Mouse (Mus musculus) liver, embryonic 12.5 days (tissue): ENCODE data around the gene Slc39a1. TPM values are rescaled to one million over a fixed set of nuclear protein-coding genes. Genes with fewer than 3 reads are reported as not detected.
A peak's percentile ranks its signal among the peaks of the same experiment; 100 is the strongest.

Experiments used
- ATAC-seq: fragments of 200-750 bp; cut with Nextera tagmentation; 2 replicates; pipeline ENCODE4 v1.8.0; 2017; ENCODE audit warnings: moderate number of reproducible peaks, mild to moderate bottlenecking, moderate library complexity
- H3K27ac ChIP-seq: fragments of 300-500 bp; sonication (generic); 2 replicates; pipeline ENCODE4 v1.5.1; 2016; ENCODE audit warnings: mild to moderate bottlenecking
- H3K27me3 ChIP-seq: fragments of 300-500 bp; sonication (generic); replicated peaks from 2 replicates; pipeline ENCODE4 v1.6.1; 2016; ENCODE audit warnings: mild to moderate bottlenecking, moderate library complexity
- H3K36me3 ChIP-seq: fragments of 300-500 bp; sonication (generic); 2 replicates; pipeline ENCODE4 v1.6.1; 2016; ENCODE audit warnings: mild to moderate bottlenecking, moderate library complexity
- H3K4me1 ChIP-seq: fragments of 300-500 bp; sonication (generic); 2 replicates; pipeline ENCODE4 v1.6.1; 2016
- H3K4me2 ChIP-seq: fragments of 300-500 bp; sonication (generic); 2 replicates; pipeline ENCODE4 v1.6.1; 2016; ENCODE audit warnings: mild to moderate bottlenecking, moderate library complexity
- H3K4me3 ChIP-seq: fragments of 300-500 bp; sonication (generic); 2 replicates; pipeline ENCODE4 v1.5.1; 2016; ENCODE audit warnings: mild to moderate bottlenecking, moderate library complexity
- H3K9ac ChIP-seq: fragments of 300-500 bp; sonication (generic); 2 replicates; pipeline ENCODE4 v1.6.1; 2016; ENCODE audit warnings: mild to moderate bottlenecking, moderate library complexity
- H3K9me3 ChIP-seq: fragments of 300-500 bp; sonication (generic); replicated peaks from 2 replicates; pipeline ENCODE4 v1.6.1; 2016; ENCODE audit warnings: mild to moderate bottlenecking, moderate library complexity
- WGBS: fragments of 180-500 bp; shearing (Covaris S2); methylation state at CpG from one replicate; pipeline ENCODE4 v1.1.7; 2016; ENCODE audit not compliant: insufficient replicate concordance; 5-methylcytosine and 5-hydroxymethylcytosine counted together
- microRNA-seq: library from miRNA; unstranded; fragments of <30 nt; microRNA quantifications from one replicate; pipeline ENCODE4, GENCODE M21; 2017
- polyA plus RNA-seq: library from polyadenylated mRNA; unstranded; fragments of >200 nt; fragmentation: Nextera tagmentation; extraction: Ambion mirVana; gene quantifications from 2 replicates; pipeline ENCODE4 v1.2.1, GENCODE M21; 2016

The Slc39a1 gene
- polyA plus RNA-seq, 1 experiment from 2014 or later = 33.1 TPM

DNA sequence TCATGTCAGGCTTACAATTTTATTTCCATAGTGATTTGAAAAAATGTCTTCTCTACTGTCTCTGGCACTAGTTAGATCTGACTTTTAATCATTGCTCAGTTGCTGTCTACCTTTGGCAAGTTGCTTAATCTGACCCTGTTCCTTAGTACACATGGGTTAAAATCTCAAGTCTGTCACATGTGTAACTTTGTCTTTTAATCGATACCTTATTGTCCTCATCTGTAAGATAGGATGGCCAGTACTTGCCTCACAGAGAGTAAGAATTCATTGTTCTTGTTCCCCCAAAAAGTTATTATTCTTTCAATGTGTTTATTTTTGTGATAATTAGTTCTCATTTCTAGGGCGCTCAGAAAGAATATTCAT is 44.0 kb downstream of the Slc39a1 start:
- ATAC-seq = no peak
- Histone ChIP-seq H3K27me3 (no peaks in the 10 kb centered on the region), H3K4me2 (peak overlapping the region; percentile 73), H3K9me3 (no peaks in the 10 kb centered on the region), H3K27ac (peak overlapping the region; percentile 95), H3K9ac (peak overlapping the region; percentile 74), H3K36me3 (peaks cover 15% of the 10 kb centered on the region), H3K4me3 (peak overlapping the region; percentile 97), H3K4me1 (peaks cover 36% of the 10 kb centered on the region)
- WGBS = 35% methylated on average over 2 of the region's 2 CpGs

DNA sequence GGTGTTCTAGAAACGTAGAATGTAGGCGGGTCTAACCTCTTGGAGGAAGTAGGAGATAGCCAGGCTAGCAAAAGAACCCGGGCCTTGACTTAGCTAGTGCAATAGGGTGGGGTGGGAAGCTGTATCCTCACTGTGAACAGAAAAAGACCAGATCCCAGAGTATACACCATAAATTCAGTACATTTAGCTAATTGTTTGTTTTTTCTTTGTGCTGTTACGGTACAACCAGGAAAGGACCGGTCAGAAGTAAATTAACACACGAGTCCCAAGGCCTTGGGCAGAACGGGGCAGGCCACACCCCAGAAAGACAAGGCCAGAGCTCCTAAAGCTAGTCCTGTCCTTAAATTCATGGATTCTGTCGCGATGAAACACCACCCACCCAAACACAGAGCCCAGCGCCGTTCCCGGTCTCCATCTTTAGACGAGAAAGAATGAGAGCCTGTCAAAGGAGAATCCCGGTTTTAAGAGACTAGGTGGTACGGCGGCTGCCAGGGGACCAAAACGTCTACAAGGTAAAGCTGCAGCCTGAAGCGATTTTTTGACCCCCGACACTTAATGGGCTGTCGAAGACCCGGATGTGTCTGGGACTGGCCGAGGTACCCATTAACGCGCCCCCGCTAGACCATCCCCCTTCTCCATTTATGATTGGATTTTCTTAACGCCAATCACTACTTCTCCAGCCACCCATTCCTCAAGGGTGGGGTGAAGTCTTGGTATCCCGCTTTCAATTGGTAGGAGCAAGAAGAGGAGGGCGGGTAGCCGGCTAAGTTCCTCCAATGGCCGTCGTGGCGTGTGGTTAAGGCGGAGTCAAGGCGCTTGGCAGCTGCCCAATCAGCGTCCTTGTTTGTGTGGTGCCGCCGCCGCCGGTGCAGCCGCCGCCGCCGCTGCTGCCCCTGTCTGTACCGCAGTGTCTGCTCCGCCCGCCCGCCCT is 44.6 kb downstream of the Slc39a1 start, which contains the start of gene Gatad2b:
TSS of gene Gatad2b (plus strand) at position 834 of the 931 bp plus-strand sequence.
- Histone ChIP-seq H3K4me1 (peaks cover 41% of the 10 kb centered on the region), H3K27me3 (no peaks in the 10 kb centered on the region), H3K36me3 (peaks cover 19% of the 10 kb centered on the region), H3K9me3 (no peaks in the 10 kb centered on the region), H3K4me2 (peak within 1 kb of the TSS; percentile 77), H3K27ac (peak within 1 kb of the TSS; percentile 97), H3K9ac (peak within 1 kb of the TSS; percentile 99), H3K4me3 (peak within 1 kb of the TSS; percentile 97)
- peak; percentile 97 for ATAC-seq
- under 1% methylated on average over 43 of the region's 47 CpGs for WGBS

DNA sequence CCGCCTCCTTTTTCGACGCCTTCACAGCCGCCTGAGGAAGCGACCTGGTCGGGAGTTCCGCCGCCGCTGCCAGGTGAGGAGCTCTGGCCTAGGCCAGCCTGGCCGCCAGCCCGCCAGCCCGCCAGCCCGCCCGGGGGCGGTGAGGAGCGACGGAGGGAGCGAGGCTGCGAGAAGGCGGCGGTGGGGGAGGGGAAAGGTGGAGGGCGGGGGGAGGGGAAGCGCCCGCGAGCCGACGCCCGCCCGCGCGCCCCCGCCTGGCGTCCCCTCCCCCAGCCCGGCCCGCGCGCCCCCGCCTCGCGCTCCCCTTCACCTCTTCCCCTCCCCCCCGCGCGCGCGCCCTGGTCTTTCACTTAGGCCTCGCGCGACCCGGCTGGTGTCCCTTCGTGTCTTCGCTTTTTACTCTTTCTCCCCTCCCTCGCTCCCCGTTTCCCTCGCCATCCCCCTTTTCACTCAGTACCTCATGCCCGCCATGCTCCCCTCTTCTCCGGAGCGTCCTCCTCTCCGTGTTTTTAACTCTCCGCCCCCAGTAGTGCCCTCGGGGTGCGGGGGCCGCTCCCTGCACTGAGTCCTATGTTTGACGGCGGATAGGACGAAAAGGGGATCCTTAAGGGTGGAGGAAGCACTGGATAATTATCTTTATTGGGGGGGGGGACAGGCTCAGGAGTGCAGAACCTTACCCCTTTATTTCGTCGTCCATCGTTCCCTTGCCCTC is 45.5 kb downstream of the Slc39a1 start:
- ATAC-seq = peak; percentile 30
- Histone ChIP-seq H3K27ac (peak overlapping the region; percentile 97), H3K4me3 (peak overlapping the region; percentile 97), H3K36me3 (peaks cover 19% of the 10 kb centered on the region), H3K4me1 (peaks cover 49% of the 10 kb centered on the region), H3K27me3 (no peaks in the 10 kb centered on the region), H3K4me2 (peak overlapping the region; percentile 77), H3K9me3 (no peaks in the 10 kb centered on the region), H3K9ac (peak overlapping the region; percentile 99)
- under 1% methylated on average over 42 of the region's 68 CpGs for WGBS

DNA sequence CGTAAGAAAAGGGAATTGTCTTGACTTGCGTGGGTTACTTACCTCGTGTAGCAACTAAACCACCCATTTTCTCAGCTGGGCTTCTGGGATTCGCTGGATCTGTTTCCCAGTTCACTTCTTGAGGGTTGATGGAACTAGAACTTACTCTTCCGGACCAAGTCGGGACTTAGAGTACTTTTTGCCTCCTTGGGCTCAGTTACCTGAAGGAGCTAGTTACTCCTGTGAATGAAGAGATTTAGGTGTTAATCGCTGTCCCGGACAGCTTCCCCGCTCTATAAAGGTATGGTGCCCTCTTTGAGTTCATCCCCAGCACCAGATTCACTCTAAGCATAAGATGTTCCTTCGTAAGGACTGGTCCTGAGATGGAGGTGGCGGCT is 46.1 kb downstream of the Slc39a1 start:
- Histone ChIP-seq H3K4me2 (peak overlapping the region; percentile 77), H3K27me3 (no peaks in the 10 kb centered on the region), H3K9me3 (no peaks in the 10 kb centered on the region), H3K27ac (peak overlapping the region; percentile 97), H3K9ac (peak overlapping the region; percentile 99), H3K4me1 (peaks cover 50% of the 10 kb centered on the region), H3K4me3 (peak overlapping the region; percentile 97), H3K36me3 (peaks cover 19% of the 10 kb centered on the region)
- ATAC-seq = no peak
- whole genome bisulfite sequencing = 5% methylated on average over 11 of the region's 11 CpGs

- Histone ChIP-seq H3K27ac (peak overlapping the region; percentile 97), H3K4me2 (peak overlapping the region; percentile 77), H3K36me3 (peaks cover 19% of the 10 kb centered on the region), H3K9ac (peak overlapping the region; percentile 99), H3K9me3 (no peaks in the 10 kb centered on the region), H3K4me3 (peak overlapping the region; percentile 97), H3K4me1 (peaks cover 56% of the 10 kb centered on the region), H3K27me3 (no peaks in the 10 kb centered on the region)
- 45% methylated on average over 2 of the region's 2 CpGs for WGBS
- ATAC-seq = no peak
Measured at GRCm38 (mm10) chr3:90294651-90295050, 46.7 kb downstream of the Slc39a1 start.

Small RNA genes lying within 50 kb of the gene (microRNA-seq; reads per million reads assigned to microRNA genes)
- not detected for gene Mir7012

Other genes starting within 250 kb of the Slc39a1 start
- 131 and 150 TPM in 2 replicates for gene Hax1, start 249.4 kb upstream of the Slc39a1 start, polyA plus RNA-seq
- 101 and 103 TPM in 2 replicates for gene 4933434E20Rik, start 196.5 kb upstream of the Slc39a1 start, polyA plus RNA-seq
- 111 and 125 TPM in 2 replicates for gene Ubap2l, start 195.5 kb upstream of the Slc39a1 start, polyA plus RNA-seq
- gene Tpm3, start 175.5 kb upstream of the Slc39a1 start, polyA plus RNA-seq = 299 and 315 TPM in 2 replicates
- 0.11 and 0.19 TPM in 2 replicates for gene Nup210l, start 144.0 kb upstream of the Slc39a1 start, polyA plus RNA-seq
- gene Rps27, start 34.5 kb upstream of the Slc39a1 start, polyA plus RNA-seq = 777 and 835 TPM in 2 replicates
- gene Rab13, start 34.5 kb upstream of the Slc39a1 start, polyA plus RNA-seq = 8.3 and 8.6 TPM in 2 replicates
- gene Jtb, start 16.6 kb upstream of the Slc39a1 start, polyA plus RNA-seq = 64.9 and 66.4 TPM in 2 replicates
- 0.56 and 0.66 TPM in 2 replicates for gene Creb3l4, start 4.7 kb upstream of the Slc39a1 start, polyA plus RNA-seq
- 8.2 and 9.4 TPM in 2 replicates for gene Crtc2, start 6.0 kb downstream of the Slc39a1 start, polyA plus RNA-seq
- 3.0 and 3.4 TPM in 2 replicates for gene Dennd4b, start 17.0 kb downstream of the Slc39a1 start, polyA plus RNA-seq
- gene Gatad2b, start 45.0 kb downstream of the Slc39a1 start, polyA plus RNA-seq = 5.1 and 6.0 TPM in 2 replicates
- gene Slc27a3, start 141.8 kb downstream of the Slc39a1 start, polyA plus RNA-seq = 3.7 and 4.1 TPM in 2 replicates
- gene Ints3, start 185.4 kb downstream of the Slc39a1 start, polyA plus RNA-seq = 20.8 and 21.4 TPM in 2 replicates
- gene Npr1, start 217.7 kb downstream of the Slc39a1 start, polyA plus RNA-seq = 5.1 and 5.3 TPM in 2 replicates
- 100 and 103 TPM in 2 replicates for gene Ilf2, start 228.0 kb downstream of the Slc39a1 start, polyA plus RNA-seq
- gene Snapin, start 242.9 kb downstream of the Slc39a1 start, polyA plus RNA-seq = 24.2 and 27.0 TPM in 2 replicates